Mouse (Mus musculus): ENCODE results near the gene Maml3.

Maml3 gene

GRCm38 (mm10) chr3:51914900-51915299 is 190.0 kb downstream of the Maml3 start:
- no peak for DNase-seq (ENCODE audit: low read depth, low spot score)

- DNase-seq (ENCODE audit: low read depth, low spot score), result no peak
Observed at GRCm38 (mm10) chr3:51913498-51913897, 191.4 kb downstream of the Maml3 start.

GRCm38 (mm10) chr3:51912214-51912613 is 192.7 kb downstream of the Maml3 start:
- DNase-seq (ENCODE audit: low read depth, low spot score), result no peak

GRCm38 (mm10) chr3:51908437-51908990 is 196.4 kb downstream of the Maml3 start:
- no peak for DNase-seq (ENCODE audit: low read depth, low spot score)

- no peak for DNase-seq (ENCODE audit: low read depth, low spot score)
Observed at GRCm38 (mm10) chr3:51907113-51907860, 197.6 kb downstream of the Maml3 start.

- DNase-seq (ENCODE audit: low read depth, low spot score), result no peak
Observed at GRCm38 (mm10) chr3:51905903-51906302, 199.0 kb downstream of the Maml3 start.

GRCm38 (mm10) chr3:51904357-51904855 is 200.5 kb downstream of the Maml3 start:
- DNase-seq (ENCODE audit: low read depth, low spot score), result no peak

GRCm38 (mm10) chr3:51901151-51901550 is 203.7 kb downstream of the Maml3 start:
- no peak for DNase-seq (ENCODE audit: low read depth, low spot score)

- DNase-seq (ENCODE audit: low read depth, low spot score), result no peak
Observed at GRCm38 (mm10) chr3:51894514-51894913, 210.4 kb downstream of the Maml3 start.

- no peak for DNase-seq (ENCODE audit: low read depth, low spot score)
Observed at GRCm38 (mm10) chr3:51891562-51892119, 213.2 kb downstream of the Maml3 start.

GRCm38 (mm10) chr3:51890181-51890580 is 214.7 kb downstream of the Maml3 start:
- no peak for DNase-seq (ENCODE audit: low read depth, low spot score)

- DNase-seq (ENCODE audit: low read depth, low spot score), result no peak
Observed at GRCm38 (mm10) chr3:51889776-51890175, 215.1 kb downstream of the Maml3 start.

- no peak for DNase-seq (ENCODE audit: low read depth, low spot score)
Observed at GRCm38 (mm10) chr3:51888662-51889433, 216.0 kb downstream of the Maml3 start.

- DNase-seq (ENCODE audit: low read depth, low spot score), result no peak
Observed at GRCm38 (mm10) chr3:51888295-51888661, 216.6 kb downstream of the Maml3 start.

- DNase-seq (ENCODE audit: low read depth, low spot score), result no peak
Observed at GRCm38 (mm10) chr3:51885920-51886319, 219.0 kb downstream of the Maml3 start.

GRCm38 (mm10) chr3:51885487-51885886 is 219.4 kb downstream of the Maml3 start:
- no peak for DNase-seq (ENCODE audit: low read depth, low spot score)

- DNase-seq (ENCODE audit: low read depth, low spot score), result no peak
Observed at GRCm38 (mm10) chr3:51881981-51882380, 222.9 kb downstream of the Maml3 start.

GRCm38 (mm10) chr3:51881393-51881792 is 223.5 kb downstream of the Maml3 start:
- no peak for DNase-seq (ENCODE audit: low read depth, low spot score)

GRCm38 (mm10) chr3:51880506-51881036 is 224.3 kb downstream of the Maml3 start:
- no peak for DNase-seq (ENCODE audit: low read depth, low spot score)

- DNase-seq (ENCODE audit: low read depth, low spot score), result no peak
Observed at GRCm38 (mm10) chr3:51879211-51879610, 225.7 kb downstream of the Maml3 start.

- DNase-seq (ENCODE audit: low read depth, low spot score), result no peak
Observed at GRCm38 (mm10) chr3:51878577-51878976, 226.3 kb downstream of the Maml3 start.

GRCm38 (mm10) chr3:51876729-51877128 is 228.1 kb downstream of the Maml3 start:
- DNase-seq (ENCODE audit: low read depth, low spot score), result no peak
